Mouse (Mus musculus) thymus, postnatal 4 days (tissue): ENCODE results near the gene Topors.
A peak's percentile ranks its signal among the peaks of the same experiment; 100 is the strongest.
"Not testable (repeated sequence)": the region's sequence is repeated elsewhere in the genome, so short reads cannot be mapped to it uniquely, and the experiment has no call there.

Experiments
- DNase-seq: peaks from one replicate; pipeline ENCODE4 v3.0.0; 2021

Gene Topors

DNA sequence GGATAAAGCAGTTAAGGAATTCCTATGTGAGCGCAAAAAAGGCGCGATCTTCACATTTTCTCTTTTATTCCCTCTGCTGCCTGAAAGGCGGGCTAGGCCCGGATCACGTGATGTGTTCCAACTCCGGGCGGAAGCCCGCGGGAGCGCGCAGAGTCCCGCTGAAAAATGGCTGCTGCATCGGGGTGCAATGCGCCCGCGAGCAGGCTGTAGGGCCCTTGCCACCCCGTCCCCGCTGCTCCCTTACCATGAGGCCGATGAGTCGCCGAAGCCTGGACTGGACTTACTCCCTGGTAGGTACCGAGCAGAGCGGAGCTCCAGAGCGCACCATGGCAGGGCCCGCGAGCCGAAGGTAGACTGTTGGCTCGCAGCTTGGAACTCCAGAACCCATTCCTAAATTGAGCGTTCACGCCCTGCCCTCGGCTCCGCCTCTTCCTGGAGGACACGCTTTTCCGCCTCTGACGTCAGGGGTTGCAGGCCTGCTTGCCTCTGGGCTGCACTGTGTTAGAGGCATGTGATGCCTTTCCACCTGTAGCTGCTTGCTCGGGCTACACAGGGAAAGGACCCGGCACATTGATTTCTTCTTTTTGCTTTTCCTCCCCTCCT lies at the start of gene Topors, which contains the start of gene Smim27:
Gene Topors, minus strand, starts transcription at position 421 of the 603 bp plus-strand sequence.
Gene Smim27, plus strand, starts transcription at position 150 of the 603 bp plus-strand sequence.
- peak; percentile 92 for DNase-seq

- DNase-seq: no peak
Observed at GRCm38 (mm10) chr4:40317404-40317803, 47.8 kb upstream of the Topors start.

- no peak for DNase-seq
Observed at GRCm38 (mm10) chr4:40313026-40313425, 43.4 kb upstream of the Topors start.

GRCm38 (mm10) chr4:40312213-40312612 lies 42.6 kb upstream of the Topors start:
- no peak for DNase-seq

- no peak for DNase-seq
Observed at GRCm38 (mm10) chr4:40310796-40311383, 41.2 kb upstream of the Topors start.

GRCm38 (mm10) chr4:40309682-40310081 lies 40.0 kb upstream of the Topors start:
- no peak for DNase-seq

GRCm38 (mm10) chr4:40302445-40303125 lies 32.9 kb upstream of the Topors start:
- DNase-seq: peak; percentile 15

DNA sequence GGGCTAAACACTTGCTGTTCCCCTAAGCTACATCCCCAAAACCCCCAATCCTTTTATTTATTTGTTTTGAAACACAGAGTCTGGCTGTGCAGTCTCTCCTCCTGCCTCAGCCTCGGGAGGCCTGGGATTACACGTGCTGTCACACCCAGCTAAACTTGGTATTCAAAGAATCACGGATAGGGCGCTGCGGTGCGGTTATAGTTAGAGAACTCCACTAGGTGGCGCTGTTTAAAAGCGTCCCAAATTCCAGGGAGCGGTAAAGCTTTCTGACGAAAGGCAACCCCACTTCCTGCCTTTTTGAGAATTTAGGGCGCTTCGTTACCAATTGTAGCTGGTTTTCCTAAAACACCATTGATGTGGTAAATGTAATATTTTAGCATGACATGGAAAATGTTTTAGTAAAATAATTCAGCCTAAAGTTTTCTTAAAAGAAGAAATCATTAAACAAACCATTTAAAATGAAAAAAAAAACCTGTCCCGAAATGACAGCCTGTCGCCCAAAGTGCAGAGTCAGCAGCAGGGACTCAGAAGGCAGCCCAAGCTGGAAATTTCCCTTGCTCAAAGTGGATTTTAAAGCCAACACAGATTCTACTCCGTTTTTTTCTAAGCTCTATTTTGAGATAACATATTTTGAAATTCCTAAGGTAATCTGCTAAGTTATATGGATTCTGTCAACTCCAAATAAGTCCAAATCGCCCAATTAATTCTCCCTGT lies 31.6 kb upstream of the Topors start:
- DNase-seq: peak; percentile 72

- DNase-seq: no peak
Observed at GRCm38 (mm10) chr4:40299169-40299568, 29.5 kb upstream of the Topors start.

DNA sequence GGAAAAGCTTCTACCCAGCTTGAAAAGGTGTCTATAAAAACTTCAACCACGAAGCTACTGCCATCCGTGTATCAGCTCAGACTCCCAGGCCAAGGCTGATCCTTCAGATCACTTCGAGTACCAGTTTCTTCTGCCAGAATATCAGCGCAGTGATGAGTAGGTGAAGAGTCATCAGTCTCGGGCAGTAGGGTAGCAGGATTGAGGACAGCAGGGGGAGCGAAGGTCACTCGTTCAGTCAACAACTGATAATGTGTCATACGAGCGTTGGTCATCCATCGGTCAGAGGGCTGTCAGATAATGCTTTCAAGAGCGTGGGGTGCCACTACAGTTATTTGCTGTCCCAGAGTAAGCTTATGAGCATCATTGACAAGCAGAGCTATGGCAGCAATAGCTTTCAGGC lies 21.9 kb upstream of the Topors start:
- DNase-seq: not testable (repeated sequence)

DNA sequence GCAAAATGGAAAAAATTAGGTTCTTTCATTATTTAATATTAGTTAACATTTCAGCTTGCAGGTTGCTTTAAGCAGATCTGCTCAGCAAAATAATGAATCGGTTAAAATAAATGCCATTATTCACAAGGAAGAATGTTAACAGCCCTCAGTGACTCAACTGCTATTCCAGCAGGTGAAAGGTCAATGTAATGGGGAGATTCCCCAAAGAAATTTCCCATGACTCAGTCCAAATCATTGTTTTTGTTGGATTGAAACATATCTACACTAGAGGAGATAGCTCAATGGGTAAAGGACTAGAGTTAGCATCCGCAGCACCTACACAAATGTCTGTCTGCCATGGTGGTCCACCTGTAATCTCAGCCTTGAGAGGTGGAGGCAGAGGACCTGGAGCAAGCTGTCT lies 19.4 kb upstream of the Topors start:
- DNase-seq: no peak

DNA sequence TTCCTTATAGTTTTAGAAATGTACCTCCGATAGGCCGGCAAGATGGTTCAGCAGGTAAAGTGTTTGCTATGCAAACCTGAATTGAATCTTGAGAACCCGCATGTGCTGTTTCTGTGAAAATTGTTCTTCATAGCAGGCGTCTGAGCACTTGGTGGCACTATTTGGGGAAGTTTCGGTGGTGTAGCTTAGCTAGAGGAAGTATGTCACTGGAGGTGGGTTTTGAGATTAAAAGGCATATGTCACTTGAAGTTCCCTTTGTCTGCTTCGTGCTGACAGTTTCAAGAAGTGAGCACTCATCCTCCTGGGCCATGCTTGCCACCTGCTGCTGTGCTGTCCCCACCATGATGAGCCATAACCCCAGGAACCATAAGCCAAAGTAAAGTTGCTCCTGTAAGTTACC lies 17.8 kb upstream of the Topors start:
- no peak for DNase-seq

- DNase-seq: peak; percentile 84
Observed at GRCm38 (mm10) chr4:40285582-40285981, 15.9 kb upstream of the Topors start.

GRCm38 (mm10) chr4:40279276-40279900 lies 9.7 kb upstream of the Topors start, which contains the start of gene Ndufb6:
Gene Ndufb6 (minus strand): TSS chr4:40279421.
- peak; percentile 97 for DNase-seq

DNA sequence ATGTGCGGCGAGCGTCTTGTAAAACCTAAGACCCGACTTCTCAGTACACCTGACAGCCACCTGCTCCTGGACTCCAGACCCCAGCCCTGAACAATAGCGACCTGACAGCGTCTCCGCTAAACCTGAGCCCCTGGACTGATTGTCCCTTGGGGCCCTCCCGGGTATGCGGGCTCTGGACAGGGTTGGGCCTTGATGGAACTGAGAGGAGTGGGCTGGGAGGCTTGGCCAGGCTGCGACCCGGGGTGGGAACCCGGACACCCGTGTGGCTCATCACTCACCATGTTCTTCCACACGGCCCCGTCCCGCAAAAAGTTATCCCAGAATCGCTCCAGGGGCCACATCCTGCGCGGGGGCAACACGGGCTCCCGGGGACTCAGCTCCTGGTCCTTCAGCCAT lies 9.2 kb upstream of the Topors start:
- DNase-seq: no peak

DNA sequence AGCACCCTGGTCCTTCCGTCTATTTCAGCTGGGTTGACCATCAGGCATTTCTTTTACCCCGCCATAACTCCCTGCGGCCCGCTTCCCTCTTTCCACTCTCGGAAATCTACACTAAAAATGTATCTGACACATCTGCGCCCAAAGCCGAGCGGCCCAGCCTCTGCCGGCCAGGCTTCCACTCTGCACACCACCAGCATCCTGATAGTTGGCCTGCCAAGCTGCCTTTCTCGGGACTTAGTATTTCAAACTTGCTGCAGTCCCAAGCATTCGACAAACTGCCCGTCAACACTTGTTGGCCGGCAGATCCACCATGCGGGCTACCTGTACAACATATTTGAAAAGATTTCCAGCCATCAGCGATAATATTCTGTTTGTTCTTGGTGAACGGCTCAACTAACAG lies 815 bp downstream of the Topors start:
- peak; percentile 57 for DNase-seq

DNA sequence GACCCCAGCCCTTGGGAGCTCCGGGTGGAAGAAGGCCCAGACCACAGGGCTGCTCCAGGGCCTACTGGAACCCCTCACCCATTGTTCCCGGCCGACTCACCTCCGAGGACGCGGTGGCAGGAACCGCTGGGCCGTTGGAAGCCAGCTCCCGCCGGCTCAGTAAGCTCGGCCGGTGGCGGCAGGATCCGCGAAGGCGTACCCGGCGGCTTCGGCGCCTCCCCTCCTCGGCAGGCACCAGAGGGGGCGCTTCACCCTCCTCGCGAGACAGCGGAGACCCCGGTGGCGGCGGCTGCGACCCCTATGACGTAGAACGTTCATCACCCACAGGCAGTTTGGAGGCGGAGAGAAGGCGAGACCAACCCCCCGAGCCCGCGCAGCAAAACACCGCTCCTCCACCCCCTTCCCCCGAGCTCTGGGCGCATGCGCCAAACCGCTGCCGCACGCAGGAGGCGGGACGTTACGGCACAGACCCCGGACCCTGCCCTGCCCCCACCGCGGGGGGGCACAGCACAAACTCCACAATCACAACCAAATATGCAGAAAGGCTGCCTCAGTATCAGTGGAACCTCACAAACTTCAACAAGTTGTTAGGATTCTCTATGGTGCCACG lies 1.3 kb downstream of the Topors start:
- DNase-seq: peak; percentile 97

DNA sequence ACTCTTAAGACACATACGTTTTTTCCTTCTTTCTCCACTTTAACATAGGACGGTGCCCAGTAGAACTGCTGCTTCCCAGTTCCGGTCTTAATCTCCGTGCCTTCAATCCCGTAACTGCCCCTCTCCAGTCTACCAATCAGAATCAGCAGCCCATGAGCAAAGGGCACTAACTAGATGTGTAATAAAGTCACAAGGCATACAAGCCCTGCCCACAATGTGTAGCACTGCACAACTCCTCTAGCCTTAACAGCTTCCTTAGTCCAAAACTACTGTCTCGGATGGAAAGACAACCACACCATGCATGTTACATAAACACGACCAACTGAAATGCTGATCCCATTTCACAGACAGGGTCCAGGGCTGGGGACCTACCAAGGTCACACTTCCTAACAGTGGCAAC lies 2.0 kb downstream of the Topors start:
- no peak for DNase-seq

- DNase-seq: no peak
Observed at GRCm38 (mm10) chr4:40264321-40264720, 5.3 kb downstream of the Topors start.

GRCm38 (mm10) chr4:40254385-40255103 lies 15.1 kb downstream of the Topors start:
- DNase-seq: no peak

GRCm38 (mm10) chr4:40253766-40254165 lies 15.9 kb downstream of the Topors start:
- no peak for DNase-seq

DNA sequence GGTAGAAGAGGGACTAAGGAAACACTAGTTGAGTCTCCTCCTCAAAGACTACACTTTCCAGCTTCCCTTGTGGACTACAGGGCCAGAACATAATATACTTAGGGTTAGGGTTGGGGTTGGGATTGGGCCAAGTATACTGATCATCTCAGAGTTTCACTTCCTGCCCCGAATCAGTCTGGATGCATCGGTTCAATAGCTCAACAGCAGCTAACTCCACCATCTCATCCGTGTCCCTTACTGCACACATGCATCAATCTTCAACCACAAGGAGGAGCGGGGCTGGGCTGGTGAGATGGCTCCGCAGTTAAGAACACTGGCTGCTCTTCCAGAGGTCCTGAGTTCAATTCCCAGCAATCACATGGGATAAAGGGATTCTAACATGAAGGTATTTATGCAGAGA lies 18.7 kb downstream of the Topors start:
- DNase-seq: no peak
